24 mouse cellular contexts compared by ENCODE assay signal in the genomic region with DNA sequence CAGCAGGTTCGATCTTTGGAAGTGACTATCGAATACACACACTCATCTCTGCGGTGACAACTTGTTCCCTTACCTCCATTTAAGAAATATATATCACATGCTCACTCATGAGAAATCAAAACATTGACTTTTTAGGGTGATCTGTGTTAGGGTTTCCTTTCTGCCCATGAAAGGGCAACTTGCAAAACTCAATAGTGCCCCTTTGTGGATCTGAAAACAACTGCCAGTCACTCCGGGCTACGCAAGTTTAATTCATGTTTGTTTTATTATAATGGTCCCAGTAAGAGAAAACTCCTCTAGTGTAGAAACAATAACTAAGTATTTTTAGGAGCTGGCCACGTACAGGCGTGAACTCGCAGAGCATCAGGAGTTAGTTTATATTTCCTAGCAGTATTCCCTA. TPM values are rescaled to one million over a fixed set of nuclear protein-coding genes. Genes with fewer than 3 reads are reported as not detected.
DNase-seq lines count a peak whose midpoint lies in the region; TF ChIP-seq lines count a peak whose summit lies in the region.
"Had no signal": no experiment of that assay in that cellular context is flagged by ENCODE, and none has a peak within 500 bp of the region (broad histone marks: within the 10 kb centered on the region; RNA-seq: fewer than 3 reads in every experiment).

No protein-coding gene starts in this region.

- no peaks in the 10 kb centered on the region for H3K4me1 ChIP-seq in heart, adult 2 months (ENCODE audit: control insufficient read depth, insufficient read depth, low read length)
- H3K4me1 ChIP-seq in cortical plate, adult 2 months (ENCODE audit: control insufficient read depth, insufficient read depth, low read length), result no peaks in the 10 kb centered on the region
- H3K4me1 ChIP-seq: embryonic facial prominence, embryonic 12.5 days; heart, embryonic 15.5 days; hindbrain, embryonic 10.5 days; limb, embryonic 15.5 days; liver, embryonic 15.5 days; megakaryocyte, embryonic 14.5 days; stomach, embryonic 15.5 days had no signal

- no peaks in the 10 kb centered on the region for H3K36me3 ChIP-seq in heart, adult 2 months (ENCODE audit: control insufficient read depth, insufficient read depth, low read length)
- H3K36me3 ChIP-seq: embryonic facial prominence, embryonic 12.5 days; heart, embryonic 15.5 days; hindbrain, embryonic 10.5 days; limb, embryonic 15.5 days; liver, embryonic 15.5 days; stomach, embryonic 15.5 days had no signal

- no peak for TF ChIP-seq EP300 in heart, adult 2 months (IDR thresholded peaks at IDR 0.05; ENCODE audit: insufficient read depth, low read depth, low read length)

- DNase-seq in heart, adult 2 months, result no peak
- no peak for DNase-seq in heart, adult 8-10 months (ENCODE audit: low spot score)
- no peak for DNase-seq in left cerebral cortex, adult 2 months (ENCODE audit: extremely low spot score in 1 of 2, low spot score in 2 of 2)
- DNase-seq in left cerebral cortex, adult 8-10 months (ENCODE audit: low spot score in 2 of 2), result no peak
- peak; percentile 55 for DNase-seq in NIH3T3 (ENCODE audit: low read depth)
- DNase-seq in kidney, postnatal 14 days, result no peak
- DNase-seq: adrenal gland, postnatal 36 days; cerebellum, adult 2 months; kidney, adult 8-10 months; kidney, postnatal 4 days; layer of hippocampus, postnatal 36 days; lung, postnatal 14 days; right cerebral cortex, postnatal 25 days; thymus, adult 2 months had no signal

- H3K27ac ChIP-seq in heart, adult 2 months, result no peak overlapping the region
- no peak overlapping the region for H3K27ac ChIP-seq in left cerebral cortex, adult 2 months
- H3K27ac ChIP-seq in cortical plate, adult 2 months (ENCODE audit: insufficient read depth, low read length), result no peak overlapping the region
- H3K27ac ChIP-seq: embryonic facial prominence, embryonic 12.5 days; heart, embryonic 15.5 days; hindbrain, embryonic 10.5 days; limb, embryonic 15.5 days; liver, embryonic 15.5 days; stomach, embryonic 15.5 days had no signal

- H3K4me3 ChIP-seq in heart, adult 2 months, result no peak overlapping the region
- no peak overlapping the region for H3K4me3 ChIP-seq in left cerebral cortex, adult 2 months
- H3K4me3 ChIP-seq in cortical plate, adult 2 months (ENCODE audit: insufficient read depth, low read length), result no peak overlapping the region
- H3K4me3 ChIP-seq: embryonic facial prominence, embryonic 12.5 days; erythroblast, embryonic 14.5 days; heart, embryonic 15.5 days; hindbrain, embryonic 10.5 days; limb, embryonic 15.5 days; liver, embryonic 15.5 days; megakaryocyte, embryonic 14.5 days; stomach, embryonic 15.5 days had no signal

- no peaks in the 10 kb centered on the region for H3K27me3 ChIP-seq in heart, adult 2 months (ENCODE audit: control insufficient read depth, insufficient read depth, low read length)
- H3K27me3 ChIP-seq: embryonic facial prominence, embryonic 12.5 days; heart, embryonic 15.5 days; limb, embryonic 15.5 days; liver, embryonic 15.5 days; stomach, embryonic 15.5 days had no signal

- WGBS in heart, adult 2 months, result 86% methylated on average over 8 of the region's 8 CpGs

- intact Hi-C loops in heart, adult 2 months (cut with DNase I), result no loop called here
- intact Hi-C loops in left cerebral cortex, adult 2 months (cut with DNase I), result no loop called here

- H3K79me2 ChIP-seq in heart, adult 2 months (replicated peaks; ENCODE audit: control insufficient read depth, insufficient read depth, low read length), result no peaks in the 10 kb centered on the region

- no peak overlapping the region for H3K9ac ChIP-seq in heart, adult 2 months (ENCODE audit: low read depth, low read length)
- H3K9ac ChIP-seq: embryonic facial prominence, embryonic 12.5 days; heart, embryonic 15.5 days; limb, embryonic 15.5 days; liver, embryonic 15.5 days; stomach, embryonic 15.5 days had no signal

- peak; percentile 31 for TF ChIP-seq CTCF in heart, adult 2 months (IDR thresholded peaks at IDR 0.05)
- peak; percentile 45 for TF ChIP-seq CTCF in left cerebral cortex, adult 2 months (IDR thresholded peaks at IDR 0.05)
- peak; percentile 18; the same call in 1 of the 2 replicates for TF ChIP-seq CTCF in cortical plate, adult 2 months (IDR thresholded peaks at IDR 0.05; ENCODE audit: extremely low read depth, insufficient read depth, low read length)

- TF ChIP-seq POLR2A in heart, adult 2 months (IDR thresholded peaks at IDR 0.05; ENCODE audit: insufficient read depth, low read depth, low read length), result no peak
- no peak for TF ChIP-seq POLR2A in cortical plate, adult 2 months (IDR thresholded peaks at IDR 0.05; ENCODE audit: extremely low read depth, insufficient read depth, low read length)

RNA-seq across cellular contexts. Expression of a gene that starts 42.4 kb away (rescaled TPM):
- 1 to 10 TPM; 1.6 to 1.7 TPM for total RNA-seq in heart, adult 2 months (2021)
- polyA plus RNA-seq in heart, adult 2 months (2012; rRNA removed), result 2.7 and 4.4 TPM in 2 replicates
- 1 to 10 TPM in 3 of 4 experiments, under 1 TPM in 1; 0.98 to 2.1 (median 1.6) TPM for total RNA-seq in heart, adult 8-10 months (2022)
- 1 to 10 TPM in 1 of 2 experiments, under 1 TPM in 1; 0.91 to 1.7 TPM for total RNA-seq in left cerebral cortex, adult 2 months (2021)
- 1 to 10 TPM in 2 of 4 experiments, under 1 TPM in 2; 0.87 to 1.7 (median 1.3) TPM for total RNA-seq in left cerebral cortex, adult 8-10 months (2022)
- polyA plus RNA-seq in cortical plate, adult 2 months (2012; rRNA removed), result 1.5 and 2.0 TPM in 2 replicates
- polyA plus RNA-seq: activated CD4-positive, CD25-positive, alpha-beta regulatory T cell, adult 4 months; erythroblast, embryonic 14.5 days had no signal

RNA-seq across cellular contexts. Expression of a gene that starts 47.5 kb away (rescaled TPM):
- total RNA-seq in heart, adult 2 months (2021), result 10 to 100 TPM; 76.7 to 80.1 TPM
- 50.4 and 79.4 TPM in 2 replicates for polyA plus RNA-seq in heart, adult 2 months (2012; rRNA removed)
- 10 to 100 TPM; 77.0 to 92.6 (median 86.4) TPM for total RNA-seq in heart, adult 8-10 months (2022)
- total RNA-seq in left cerebral cortex, adult 2 months (2021), result 10 to 100 TPM; 34.9 to 36.0 TPM
- 10 to 100 TPM; 35.9 to 40.8 (median 39.5) TPM for total RNA-seq in left cerebral cortex, adult 8-10 months (2022)
- 61.6 and 63.2 TPM in 2 replicates for polyA plus RNA-seq in cortical plate, adult 2 months (2012; rRNA removed)
